Mouse (Mus musculus): ENCODE data around the gene Nop53. TPM values are rescaled to one million over a fixed set of nuclear protein-coding genes. Genes with fewer than 3 reads are reported as not detected.

Gene Nop53
- polyA plus RNA-seq (2011; ENCODE audit: insufficient read depth, insufficient read length, low read depth, missing spikeins): 283 and 299 TPM in 2 replicates

DNA sequence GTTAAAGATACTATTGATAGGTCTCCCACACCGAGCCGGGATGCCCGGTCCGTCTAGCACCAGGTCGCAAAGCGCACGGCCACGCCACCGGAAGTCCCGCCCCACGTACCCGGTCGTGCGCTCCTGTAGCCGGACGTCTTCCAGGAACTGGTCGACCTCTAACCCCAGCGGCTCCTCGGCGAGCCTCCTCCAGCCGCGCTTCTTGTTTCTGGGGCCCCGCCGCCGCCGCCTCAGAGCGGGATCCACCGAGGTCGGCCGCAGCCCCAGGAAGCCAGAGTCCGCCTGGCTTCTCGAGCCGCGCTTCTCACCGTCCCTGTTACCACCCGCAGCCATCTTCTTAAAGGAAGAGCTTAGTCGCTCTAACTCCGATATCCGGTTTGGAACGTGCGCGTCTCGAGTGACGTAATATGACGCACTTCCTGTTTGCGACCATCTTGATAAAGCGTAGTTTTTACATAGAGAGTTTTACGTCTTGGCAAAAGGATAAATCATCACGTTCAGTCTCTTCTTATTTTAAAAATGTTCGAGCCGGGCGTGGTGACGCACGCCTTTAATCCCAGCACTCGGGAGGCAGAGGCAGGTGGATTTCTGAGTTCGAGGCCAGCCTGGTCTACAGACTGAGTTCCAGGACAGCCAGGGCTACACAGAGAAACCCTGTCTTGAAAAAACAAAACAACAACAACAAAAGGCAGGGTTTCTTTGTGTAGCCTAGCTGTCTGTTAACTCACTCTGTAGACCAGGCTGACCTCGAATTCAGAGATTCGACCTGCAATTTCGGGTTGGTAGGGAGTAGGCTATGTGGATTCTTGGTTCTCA is at the start of gene Nop53:
Nop53 (minus strand) TSS at position 354 of the 816 bp plus-strand sequence.
- Histone ChIP-seq H3K27me3 (ENCODE audit: control insufficient read depth, insufficient read depth, low read length, poor library complexity, severe bottlenecking) (no peaks in the 10 kb centered on the region), H3K27ac (ENCODE audit: insufficient read depth, low read length) (0 out of 2 replicates have a peak within 1 kb of the TSS, but pooled peaks have one; percentile 42), H3K4me1 (ENCODE audit: control insufficient read depth, insufficient read depth, low read length) (peaks cover 3% of the 10 kb centered on the region), H3K9ac (ENCODE audit: low read depth, poor library complexity, severe bottlenecking) (peak within 1 kb of the TSS; percentile 93), H3K9me3 (replicated peaks; ENCODE audit: control insufficient read depth, insufficient read depth, low read length, poor library complexity, severe bottlenecking) (no peaks in the 10 kb centered on the region), H3K4me3 (ENCODE audit: low read depth, low read length) (peak within 1 kb of the TSS; percentile 86), H3K36me3 (ENCODE audit: control insufficient read depth, insufficient read depth, low read length, poor library complexity, severe bottlenecking) (peaks cover 34% of the 10 kb centered on the region)
- TF ChIP-seq CTCF (IDR thresholded peaks at IDR 0.05; ENCODE audit: low read depth, low read length): no peak
- no peak for TF ChIP-seq POLR2A (IDR thresholded peaks at IDR 0.05; ENCODE audit: insufficient read depth, low read length)

DNA sequence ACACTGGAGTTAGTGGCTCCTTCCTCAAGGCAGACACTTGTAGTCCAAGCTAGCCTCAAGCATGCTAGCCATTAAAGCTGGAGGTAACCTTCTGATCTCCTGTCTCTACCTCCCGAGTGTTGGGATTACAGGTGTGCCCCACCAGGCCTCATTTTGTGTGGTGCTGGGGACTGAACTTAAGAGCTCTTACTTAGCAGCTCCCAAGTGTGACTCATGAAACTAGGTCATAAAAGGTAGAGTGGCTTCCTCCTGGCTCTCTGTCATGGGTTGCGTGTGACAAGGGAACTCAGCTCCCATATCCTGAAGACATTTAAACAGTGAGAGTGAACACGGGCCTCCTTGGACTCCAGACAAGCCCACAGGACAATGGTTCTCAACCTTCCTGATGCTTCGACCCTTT is 47.9 kb upstream of the Nop53 start:
- Histone ChIP-seq H3K27ac (ENCODE audit: insufficient read depth, low read length) (no peak overlapping the region), H3K4me1 (ENCODE audit: control insufficient read depth, insufficient read depth, low read length) (no peaks in the 10 kb centered on the region), H3K4me3 (ENCODE audit: low read depth, low read length) (no peak overlapping the region), H3K9me3 (replicated peaks; ENCODE audit: control insufficient read depth, insufficient read depth, low read length, poor library complexity, severe bottlenecking) (no peaks in the 10 kb centered on the region), H3K27me3 (ENCODE audit: control insufficient read depth, insufficient read depth, low read length, poor library complexity, severe bottlenecking) (no peaks in the 10 kb centered on the region), H3K9ac (ENCODE audit: low read depth, poor library complexity, severe bottlenecking) (no peak overlapping the region), H3K36me3 (ENCODE audit: control insufficient read depth, insufficient read depth, low read length, poor library complexity, severe bottlenecking) (no peaks in the 10 kb centered on the region)
- TF ChIP-seq POLR2A (IDR thresholded peaks at IDR 0.05; ENCODE audit: insufficient read depth, low read length) (no peak), CTCF (IDR thresholded peaks at IDR 0.05; ENCODE audit: low read depth, low read length) (no peak), EP300 (IDR thresholded peaks at IDR 0.05; ENCODE audit: insufficient read depth, low read depth, low read length) (no peak)

DNA sequence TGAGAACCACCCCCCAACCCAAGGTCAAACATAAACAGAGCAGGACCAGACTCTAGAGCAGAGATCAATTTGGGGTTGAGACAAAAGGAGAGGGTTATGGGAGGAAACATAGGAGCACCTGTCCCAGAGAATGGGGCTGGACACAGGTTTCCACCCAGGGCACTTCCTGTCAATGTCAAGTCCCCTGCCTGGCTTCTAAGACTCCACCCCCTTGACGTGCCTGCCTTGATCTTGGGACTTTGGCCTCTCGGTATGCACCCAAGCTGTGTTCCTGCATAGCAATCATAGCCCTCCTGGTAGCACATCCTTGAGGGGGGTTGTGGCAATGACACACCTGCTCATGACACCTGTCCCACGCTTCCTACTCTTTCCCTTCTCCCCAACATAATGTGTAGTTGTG is 47.3 kb upstream of the Nop53 start:
- Histone ChIP-seq H3K4me3 (ENCODE audit: low read depth, low read length) (no peak overlapping the region), H3K36me3 (ENCODE audit: control insufficient read depth, insufficient read depth, low read length, poor library complexity, severe bottlenecking) (no peaks in the 10 kb centered on the region), H3K27me3 (ENCODE audit: control insufficient read depth, insufficient read depth, low read length, poor library complexity, severe bottlenecking) (no peaks in the 10 kb centered on the region), H3K9me3 (replicated peaks; ENCODE audit: control insufficient read depth, insufficient read depth, low read length, poor library complexity, severe bottlenecking) (no peaks in the 10 kb centered on the region), H3K27ac (ENCODE audit: insufficient read depth, low read length) (no peak overlapping the region), H3K9ac (ENCODE audit: low read depth, poor library complexity, severe bottlenecking) (no peak overlapping the region), H3K4me1 (ENCODE audit: control insufficient read depth, insufficient read depth, low read length) (no peaks in the 10 kb centered on the region)
- TF ChIP-seq POLR2A (IDR thresholded peaks at IDR 0.05; ENCODE audit: insufficient read depth, low read length) (no peak), CTCF (IDR thresholded peaks at IDR 0.05; ENCODE audit: low read depth, low read length) (no peak), EP300 (IDR thresholded peaks at IDR 0.05; ENCODE audit: insufficient read depth, low read depth, low read length) (no peak)

DNA sequence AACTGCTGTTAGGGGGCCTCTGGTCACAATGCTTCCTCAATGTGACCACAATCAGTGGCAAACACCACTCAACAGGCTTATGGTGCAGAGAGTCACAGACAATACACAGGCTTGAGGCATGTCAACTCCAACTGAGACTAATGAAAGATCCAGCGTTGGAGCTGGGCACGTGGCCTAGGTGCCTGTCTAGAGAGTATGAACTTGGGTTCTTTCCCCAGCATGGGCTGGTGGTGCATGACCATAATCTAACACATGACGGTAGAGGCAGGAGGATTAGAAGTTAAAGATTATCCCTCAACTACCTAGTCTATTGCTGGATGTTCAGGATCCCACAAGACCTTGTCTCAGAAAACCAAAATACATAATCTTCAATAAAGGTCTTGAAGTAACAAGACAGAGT is 45.9 kb upstream of the Nop53 start:
- Histone ChIP-seq H3K4me1 (ENCODE audit: control insufficient read depth, insufficient read depth, low read length) (no peaks in the 10 kb centered on the region), H3K9ac (ENCODE audit: low read depth, poor library complexity, severe bottlenecking) (no peak overlapping the region), H3K9me3 (replicated peaks; ENCODE audit: control insufficient read depth, insufficient read depth, low read length, poor library complexity, severe bottlenecking) (no peaks in the 10 kb centered on the region), H3K27me3 (ENCODE audit: control insufficient read depth, insufficient read depth, low read length, poor library complexity, severe bottlenecking) (no peaks in the 10 kb centered on the region), H3K4me3 (ENCODE audit: low read depth, low read length) (no peak overlapping the region), H3K36me3 (ENCODE audit: control insufficient read depth, insufficient read depth, low read length, poor library complexity, severe bottlenecking) (no peaks in the 10 kb centered on the region), H3K27ac (ENCODE audit: insufficient read depth, low read length) (no peak overlapping the region)
- TF ChIP-seq EP300 (IDR thresholded peaks at IDR 0.05; ENCODE audit: insufficient read depth, low read depth, low read length) (no peak), CTCF (IDR thresholded peaks at IDR 0.05; ENCODE audit: low read depth, low read length) (no peak), POLR2A (IDR thresholded peaks at IDR 0.05; ENCODE audit: insufficient read depth, low read length) (no peak)

DNA sequence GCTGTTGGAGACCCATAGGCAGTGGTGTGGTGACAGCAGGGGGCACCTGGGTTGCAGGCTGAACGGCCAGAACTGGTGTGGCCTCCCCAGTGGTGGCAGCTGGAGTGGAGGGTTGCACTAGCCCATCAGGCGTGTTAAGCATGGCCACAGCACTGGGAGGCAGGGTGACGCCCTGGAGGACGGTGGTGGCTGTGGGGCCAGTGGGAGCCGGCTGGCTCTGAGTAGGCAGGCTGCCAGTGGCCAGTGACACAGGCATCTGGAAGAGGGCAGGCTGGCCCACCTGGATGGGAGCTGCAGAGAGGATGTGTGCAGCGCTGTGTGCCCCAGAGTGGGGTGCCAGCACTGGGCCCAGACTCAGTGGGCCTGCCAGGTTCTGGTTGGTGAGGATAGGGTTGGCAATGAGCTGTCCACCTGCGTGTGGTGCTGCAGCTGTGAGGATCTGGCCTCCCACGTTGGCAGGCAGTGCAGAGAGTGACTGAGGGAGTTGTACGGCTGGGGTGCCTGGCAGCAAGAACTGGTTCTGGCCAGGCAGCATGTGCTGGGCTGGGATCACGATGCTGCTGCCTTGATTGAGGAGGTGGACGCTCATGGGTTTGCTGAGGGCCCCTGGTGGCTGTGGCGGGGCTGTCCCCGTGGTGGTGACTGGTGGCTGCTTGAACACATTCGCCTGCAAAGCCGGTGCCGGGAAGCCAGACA is 41.9 kb upstream of the Nop53 start:
- no peaks in the 10 kb centered on the region for H3K27me3 ChIP-seq (ENCODE audit: control insufficient read depth, insufficient read depth, low read length, poor library complexity, severe bottlenecking)
- no peak overlapping the region for H3K9ac ChIP-seq (ENCODE audit: low read depth, poor library complexity, severe bottlenecking)
- H3K4me3 ChIP-seq (ENCODE audit: low read depth, low read length): no peak overlapping the region
- H3K36me3 ChIP-seq (ENCODE audit: control insufficient read depth, insufficient read depth, low read length, poor library complexity, severe bottlenecking): no peaks in the 10 kb centered on the region
- no peaks in the 10 kb centered on the region for H3K9me3 ChIP-seq (replicated peaks; ENCODE audit: control insufficient read depth, insufficient read depth, low read length, poor library complexity, severe bottlenecking)
- no peaks in the 10 kb centered on the region for H3K4me1 ChIP-seq (ENCODE audit: control insufficient read depth, insufficient read depth, low read length)
- TF ChIP-seq EP300 (IDR thresholded peaks at IDR 0.05; ENCODE audit: insufficient read depth, low read depth, low read length) (no peak), POLR2A (IDR thresholded peaks at IDR 0.05; ENCODE audit: insufficient read depth, low read length) (no peak), CTCF (IDR thresholded peaks at IDR 0.05; ENCODE audit: low read depth, low read length) (no peak)
- H3K27ac ChIP-seq (ENCODE audit: insufficient read depth, low read length): no peak overlapping the region
